Mouse (Mus musculus): ENCODE measurements around the gene Smtnl2. TPM values are rescaled to one million over a fixed set of nuclear protein-coding genes. Genes with fewer than 3 reads are reported as not detected.
A peak's percentile ranks its signal among the peaks of the same experiment; 100 is the strongest.

The Smtnl2 gene
- polyA plus RNA-seq (2014; fragmentation: Nextera tagmentation; extraction: Ambion mirVana), result 12.6 and 13.2 TPM in 2 replicates

DNA sequence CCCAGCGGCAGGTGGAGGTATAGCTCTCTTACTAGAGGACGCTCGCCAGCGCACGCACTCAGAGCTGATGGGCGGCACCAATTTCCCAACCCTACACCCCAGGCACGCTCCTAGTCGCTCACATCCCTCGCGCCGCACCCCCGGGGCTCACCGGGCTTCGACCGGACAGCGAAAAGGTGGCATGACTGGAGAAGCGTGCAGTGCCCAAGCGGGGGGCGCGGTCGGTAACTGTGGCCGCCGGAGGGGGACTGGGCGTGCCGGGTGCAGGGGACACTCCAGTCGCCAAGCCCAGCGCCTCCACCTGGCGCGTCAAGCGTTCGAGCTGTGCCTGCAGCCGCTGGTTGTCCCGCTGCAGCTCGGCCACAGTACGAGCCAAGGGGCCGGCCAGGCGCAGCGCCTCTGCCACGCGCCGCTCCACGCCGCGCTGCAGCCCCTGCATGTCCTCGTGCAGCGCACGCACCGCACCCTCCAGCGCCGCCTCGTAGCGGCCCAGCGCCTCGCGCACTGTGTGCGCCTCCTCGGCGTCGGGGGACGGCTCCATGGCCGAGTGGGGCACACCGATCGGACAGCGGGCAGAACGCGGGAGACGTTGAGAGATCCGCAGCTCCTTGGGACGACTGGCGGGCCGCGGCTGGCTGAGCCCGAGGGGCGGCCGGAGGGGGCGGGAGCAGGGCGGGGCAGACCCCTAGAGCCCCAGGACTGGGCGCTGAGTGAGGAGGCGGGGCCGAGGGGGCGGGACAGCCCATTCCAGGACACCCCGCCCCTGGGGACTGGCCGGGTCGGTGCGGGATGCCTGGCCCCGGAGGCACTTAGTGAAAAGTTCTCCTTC lies at the start of gene Smtnl2:
Smtnl2 (minus strand) TSS at position 621 of the 829 bp plus-strand sequence.
- WGBS, result under 1% methylated on average over 85 of the region's 86 CpGs
- peak; percentile 82 for DNase-seq (ENCODE audit: low spot score)
- peak; percentile 90 for ATAC-seq (ENCODE audit: insufficient read depth, low FRiP score, low TSS enrichment)
- Histone ChIP-seq H3K36me3 (ENCODE audit: control insufficient read depth, insufficient read depth, low read length) (no peaks in the 10 kb centered on the region), H3K27ac (ENCODE audit: low read depth, low read length) (no peak within 1 kb of the TSS), H3K4me1 (ENCODE audit: control insufficient read depth, insufficient read depth, low read length) (peaks cover 11% of the 10 kb centered on the region), H3K9me3 (ENCODE audit: control insufficient read depth, low read length) (no peaks in the 10 kb centered on the region), H3K4me3 (ENCODE audit: low read depth, low read length) (peak within 1 kb of the TSS; percentile 59), H3K27me3 (ENCODE audit: control insufficient read depth, insufficient read depth, low read length) (0 out of 2 replicates have a peak, but pooled peaks cover 2% of the 10 kb centered on the region), H3K9ac (ENCODE audit: low read length) (peak within 1 kb of the TSS; percentile 58), H3K4me2 (ENCODE audit: low read depth) (peak within 1 kb of the TSS; percentile 99)

DNA sequence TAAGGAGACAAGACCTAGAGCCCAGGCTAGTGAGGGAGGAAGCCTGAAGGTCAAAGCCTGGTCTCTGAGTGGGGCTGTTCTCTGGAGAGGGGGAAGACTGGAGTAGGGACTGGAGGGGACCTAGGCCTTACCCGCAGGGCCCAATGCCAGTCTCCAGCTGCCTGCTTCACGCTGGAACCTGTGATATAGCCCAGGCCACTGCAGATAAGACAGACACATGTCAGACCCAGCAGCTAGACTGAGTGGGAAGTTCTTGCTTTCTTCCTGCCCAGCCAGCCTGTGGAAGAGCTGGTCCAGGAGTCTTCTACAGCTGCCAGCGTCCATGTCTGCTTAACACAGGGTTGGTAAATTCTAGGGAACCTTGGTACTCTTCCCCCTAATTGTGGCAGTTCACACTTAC lies 47.0 kb upstream of the Smtnl2 start:
- Histone ChIP-seq H3K27me3 (ENCODE audit: control insufficient read depth, insufficient read depth, low read length) (no peaks in the 10 kb centered on the region), H3K9me3 (ENCODE audit: control insufficient read depth, low read length) (no peaks in the 10 kb centered on the region), H3K4me2 (ENCODE audit: low read depth) (no peak overlapping the region), H3K4me3 (ENCODE audit: low read depth, low read length) (no peak overlapping the region), H3K9ac (ENCODE audit: low read length) (no peak overlapping the region), H3K27ac (ENCODE audit: low read depth, low read length) (no peak overlapping the region), H3K36me3 (ENCODE audit: control insufficient read depth, insufficient read depth, low read length) (no peaks in the 10 kb centered on the region), H3K4me1 (ENCODE audit: control insufficient read depth, insufficient read depth, low read length) (peaks cover 3% of the 10 kb centered on the region; the same call in 1 of the 2 replicates)
- 80% methylated on average over 3 of the region's 3 CpGs for WGBS
- DNase-seq (ENCODE audit: low spot score), result no peak
- ATAC-seq (ENCODE audit: insufficient read depth, low FRiP score, low TSS enrichment), result no peak

- no peak for ATAC-seq (ENCODE audit: insufficient read depth, low FRiP score, low TSS enrichment)
- Histone ChIP-seq H3K27ac (ENCODE audit: low read depth, low read length) (no peak overlapping the region), H3K27me3 (ENCODE audit: control insufficient read depth, insufficient read depth, low read length) (no peaks in the 10 kb centered on the region), H3K9me3 (ENCODE audit: control insufficient read depth, low read length) (no peaks in the 10 kb centered on the region), H3K4me3 (ENCODE audit: low read depth, low read length) (no peak overlapping the region), H3K36me3 (ENCODE audit: control insufficient read depth, insufficient read depth, low read length) (no peaks in the 10 kb centered on the region), H3K4me1 (ENCODE audit: control insufficient read depth, insufficient read depth, low read length) (peaks cover 3% of the 10 kb centered on the region; the same call in 1 of the 2 replicates), H3K9ac (ENCODE audit: low read length) (no peak overlapping the region), H3K4me2 (ENCODE audit: low read depth) (no peak overlapping the region)
- WGBS, result 74% methylated on average over 12 of the region's 12 CpGs
- DNase-seq (ENCODE audit: low spot score), result no peak
These were observed 46.5 kb upstream of the Smtnl2 start for GRCm38 (mm10) chr11:72457995-72458496.

GRCm38 (mm10) chr11:72455694-72456093 lies 44.2 kb upstream of the Smtnl2 start:
- whole genome bisulfite sequencing, result 36% methylated on average over 5 of the region's 5 CpGs
- DNase-seq (ENCODE audit: low spot score), result peak; percentile 38
- Histone ChIP-seq H3K27ac (ENCODE audit: low read depth, low read length) (peak overlapping the region; percentile 58; the same call in 1 of the 2 replicates), H3K4me2 (ENCODE audit: low read depth) (no peak overlapping the region), H3K27me3 (ENCODE audit: control insufficient read depth, insufficient read depth, low read length) (no peaks in the 10 kb centered on the region), H3K36me3 (ENCODE audit: control insufficient read depth, insufficient read depth, low read length) (peaks cover 7% of the 10 kb centered on the region; the same call in 1 of the 2 replicates), H3K9ac (ENCODE audit: low read length) (peak overlapping the region; percentile 48), H3K4me1 (ENCODE audit: control insufficient read depth, insufficient read depth, low read length) (peaks cover 3% of the 10 kb centered on the region; the same call in 1 of the 2 replicates), H3K9me3 (ENCODE audit: control insufficient read depth, low read length) (no peaks in the 10 kb centered on the region), H3K4me3 (ENCODE audit: low read depth, low read length) (no peak overlapping the region)
- ATAC-seq (ENCODE audit: insufficient read depth, low FRiP score, low TSS enrichment), result no peak; the same call in 1 of the 2 replicates

- peaks cover 21% of the 10 kb centered on the region for H3K36me3 ChIP-seq (ENCODE audit: control insufficient read depth, insufficient read depth, low read length)
- DNase-seq (ENCODE audit: low spot score), result no peak
- no peak for ATAC-seq (ENCODE audit: insufficient read depth, low FRiP score, low TSS enrichment)
These were observed 41.8 kb upstream of the Smtnl2 start for GRCm38 (mm10) chr11:72453105-72453953.

DNA sequence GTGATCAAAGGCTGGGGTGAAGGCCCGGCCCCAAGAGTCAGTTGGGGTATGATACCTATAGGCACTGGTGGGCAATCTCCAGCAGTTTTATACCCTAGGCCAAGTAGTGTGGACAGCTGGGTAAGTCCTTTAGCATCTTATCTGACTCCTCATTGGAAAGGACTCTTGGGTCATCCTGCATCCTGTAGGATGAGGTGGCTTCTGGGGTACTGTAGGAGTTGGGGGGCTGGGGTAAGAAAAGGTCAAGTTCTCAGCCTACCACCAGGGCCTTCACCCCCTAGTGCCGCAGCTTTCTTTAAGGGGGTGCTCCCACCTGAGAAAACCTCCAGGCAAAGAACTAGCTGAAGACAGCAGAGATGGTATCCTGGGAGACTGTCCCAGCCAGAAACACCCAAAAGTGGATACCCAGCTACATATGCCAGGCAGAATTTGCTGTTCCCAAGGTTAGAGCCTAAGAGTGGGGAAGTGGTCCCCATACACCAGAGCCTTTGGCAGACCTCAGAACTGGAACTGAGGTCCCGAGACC lies 40.7 kb upstream of the Smtnl2 start:
- H3K4me2 ChIP-seq (ENCODE audit: low read depth), result no peak overlapping the region
- H3K4me3 ChIP-seq (ENCODE audit: low read depth, low read length), result no peak overlapping the region
- H3K4me1 ChIP-seq (ENCODE audit: control insufficient read depth, insufficient read depth, low read length), result peaks cover 3% of the 10 kb centered on the region; the same call in 1 of the 2 replicates
- no peak overlapping the region for H3K27ac ChIP-seq (ENCODE audit: low read depth, low read length)
- H3K27me3 ChIP-seq (ENCODE audit: control insufficient read depth, insufficient read depth, low read length), result no peaks in the 10 kb centered on the region
- ATAC-seq (ENCODE audit: insufficient read depth, low FRiP score, low TSS enrichment) (no peak), DNase-seq (ENCODE audit: low spot score) (no peak)
- H3K9ac ChIP-seq (ENCODE audit: low read length), result no peak overlapping the region
- H3K36me3 ChIP-seq (ENCODE audit: control insufficient read depth, insufficient read depth, low read length), result peaks cover 27% of the 10 kb centered on the region
- H3K9me3 ChIP-seq (ENCODE audit: control insufficient read depth, low read length), result no peaks in the 10 kb centered on the region
- 92% methylated on average over 3 of the region's 3 CpGs for WGBS

More at GRCm38 (mm10) chr11:72453105-72453953, 41.8 kb upstream of the Smtnl2 start:
- Histone ChIP-seq H3K4me3 (ENCODE audit: low read depth, low read length) (no peak overlapping the region), H3K4me2 (ENCODE audit: low read depth) (no peak overlapping the region), H3K27ac (ENCODE audit: low read depth, low read length) (no peak overlapping the region), H3K4me1 (ENCODE audit: control insufficient read depth, insufficient read depth, low read length) (peaks cover 3% of the 10 kb centered on the region; the same call in 1 of the 2 replicates), H3K9me3 (ENCODE audit: control insufficient read depth, low read length) (no peaks in the 10 kb centered on the region), H3K27me3 (ENCODE audit: control insufficient read depth, insufficient read depth, low read length) (no peaks in the 10 kb centered on the region), H3K9ac (ENCODE audit: low read length) (no peak overlapping the region)
- WGBS, result 61% methylated on average over 15 of the region's 15 CpGs

- ATAC-seq (ENCODE audit: insufficient read depth, low FRiP score, low TSS enrichment) (no peak), DNase-seq (ENCODE audit: low spot score) (no peak)
- WGBS, result 89% methylated on average over 8 of the region's 8 CpGs
- Histone ChIP-seq H3K36me3 (ENCODE audit: control insufficient read depth, insufficient read depth, low read length) (peaks cover 61% of the 10 kb centered on the region), H3K4me2 (ENCODE audit: low read depth) (no peak overlapping the region), H3K4me3 (ENCODE audit: low read depth, low read length) (no peak overlapping the region), H3K27ac (ENCODE audit: low read depth, low read length) (no peak overlapping the region), H3K9me3 (ENCODE audit: control insufficient read depth, low read length) (no peaks in the 10 kb centered on the region), H3K4me1 (ENCODE audit: control insufficient read depth, insufficient read depth, low read length) (peaks cover under 1% of the 10 kb centered on the region), H3K27me3 (ENCODE audit: control insufficient read depth, insufficient read depth, low read length) (no peaks in the 10 kb centered on the region), H3K9ac (ENCODE audit: low read length) (no peak overlapping the region)
These were observed 36.0 kb upstream of the Smtnl2 start for GRCm38 (mm10) chr11:72447475-72447874.
